ENCODE assay signal across 9 mouse cellular contexts in the genomic region with DNA sequence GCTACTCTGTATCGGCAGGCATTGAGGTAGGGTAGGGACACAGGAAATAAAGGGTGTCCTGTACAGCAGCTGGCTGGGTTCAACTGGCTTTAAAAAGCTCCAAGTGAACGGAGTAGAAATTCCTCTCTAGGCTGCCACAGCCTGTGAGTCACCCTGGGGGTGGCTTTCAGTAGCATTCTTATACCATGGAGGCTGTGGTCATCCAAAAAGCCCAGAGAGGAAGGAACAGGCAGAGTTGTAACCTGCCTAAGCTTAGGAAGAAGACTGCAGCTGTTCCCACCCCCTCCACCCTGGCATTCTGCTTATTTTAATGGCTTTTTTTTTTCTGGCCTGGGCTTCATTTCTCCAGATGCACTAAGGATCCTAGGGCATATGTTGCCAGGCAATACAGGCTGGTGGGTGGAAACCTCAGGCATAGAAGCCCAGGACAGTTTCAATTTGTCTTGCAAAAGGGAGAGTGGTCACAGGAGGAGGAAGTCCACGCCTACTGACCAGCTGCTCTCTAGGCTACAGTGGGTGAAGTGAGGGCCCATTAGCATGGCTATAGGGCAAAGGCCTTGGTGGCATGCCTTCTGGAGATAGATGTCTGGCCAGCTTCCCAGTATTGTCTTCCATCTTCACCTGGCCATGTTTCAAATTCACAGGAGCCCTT. TPM values are rescaled to one million over a fixed set of nuclear protein-coding genes. Genes with fewer than 3 reads are reported as not detected.
A peak's percentile ranks its signal among the peaks of the same experiment; 100 is the strongest.
DNase-seq lines count a peak whose midpoint lies in the region; ATAC-seq lines count a peak whose summit lies in the region.
"Had no signal": no experiment of that assay in that cellular context is flagged by ENCODE, and none has a peak within 500 bp of the region (broad histone marks: within the 10 kb centered on the region; RNA-seq: fewer than 3 reads in every experiment).

No protein-coding gene starts in this region.

- H3K36me3 ChIP-seq in lung, embryonic 16.5 days (ENCODE audit: control insufficient read depth, insufficient read depth, low read length): no peaks in the 10 kb centered on the region
- H3K36me3 ChIP-seq in midbrain, embryonic 15.5 days (replicated peaks): no peaks in the 10 kb centered on the region

- intact Hi-C loops in left cerebral cortex, postnatal 4 days (cut with DNase I): no loop called here

- 35% methylated on average over 3 of the region's 3 CpGs for WGBS in lung, embryonic 16.5 days
- 66% methylated on average over 3 of the region's 3 CpGs for WGBS in midbrain, embryonic 15.5 days

- no peak overlapping the region for H3K27ac ChIP-seq in lung, embryonic 16.5 days (ENCODE audit: low read length)
- H3K27ac ChIP-seq in midbrain, embryonic 15.5 days: no peak overlapping the region
- H3K27ac ChIP-seq: macrophage had no signal

- no peak overlapping the region for H3K9ac ChIP-seq in lung, embryonic 16.5 days (ENCODE audit: low read length)
- no peak overlapping the region for H3K9ac ChIP-seq in midbrain, embryonic 15.5 days

- no peak for DNase-seq in frontal cortex, postnatal 25 days (ENCODE audit: low spot score in 2 of 2)
- DNase-seq in lung, postnatal 14 days: no peak
- DNase-seq in cerebellum, adult 11-12 months: peak; percentile 74
- peak; percentile 65 for DNase-seq in left cerebral cortex, postnatal 4 days
- no peak for DNase-seq in heart, adult 8-10 months (ENCODE audit: low spot score)

- H3K4me3 ChIP-seq in lung, embryonic 16.5 days (ENCODE audit: low read length): no peak overlapping the region
- H3K4me3 ChIP-seq in midbrain, embryonic 15.5 days: no peak overlapping the region

- no peaks in the 10 kb centered on the region for H3K9me3 ChIP-seq in lung, embryonic 16.5 days (ENCODE audit: control insufficient read depth, low read length)
- no peaks in the 10 kb centered on the region for H3K9me3 ChIP-seq in midbrain, embryonic 15.5 days

- no peak overlapping the region for H3K4me2 ChIP-seq in lung, embryonic 16.5 days (ENCODE audit: low read depth, low read length)
- no peak overlapping the region for H3K4me2 ChIP-seq in midbrain, embryonic 15.5 days

- no peaks in the 10 kb centered on the region for H3K27me3 ChIP-seq in lung, embryonic 16.5 days (ENCODE audit: control insufficient read depth, insufficient read depth, low read depth, low read length)
- no peaks in the 10 kb centered on the region for H3K27me3 ChIP-seq in midbrain, embryonic 15.5 days (replicated peaks)

- H3K4me1 ChIP-seq in lung, embryonic 16.5 days (replicated peaks; ENCODE audit: control insufficient read depth, insufficient read depth, low read length): no peaks in the 10 kb centered on the region; the same call in 1 of the 2 replicates
- no peaks in the 10 kb centered on the region for H3K4me1 ChIP-seq in midbrain, embryonic 15.5 days

- peak; percentile 92 for ATAC-seq in frontal cortex, adult (ENCODE audit: low TSS enrichment)
- 0 out of 2 replicates have a peak, but pooled peaks have one; percentile 27 for ATAC-seq in lung, embryonic 16.5 days (ENCODE audit: low read depth)
- no peak for ATAC-seq in midbrain, embryonic 15.5 days (replicated peaks)

RNA-seq across cellular contexts. Expression of a gene that starts 57.1 kb away (rescaled TPM):
- polyA plus RNA-seq in lung, embryonic 16.5 days (2015; fragmentation: Nextera tagmentation; extraction: Ambion mirVana): 1.4 and 1.5 TPM in 2 replicates
- total RNA-seq in left cerebral cortex, postnatal 4 days (2021): 10 to 100 TPM; 10.1 to 11.8 TPM
- 0.50 and 0.61 TPM in 2 replicates for polyA plus RNA-seq in midbrain, embryonic 15.5 days (2015; fragmentation: Nextera tagmentation; extraction: Ambion mirVana)
- total RNA-seq in heart, adult 8-10 months (2022): under 1 TPM in 2 of 4 experiments, not detected in 2; 0.05 to 0.09 TPM

Comparison
In these comparisons a context has a peak if more than half of its experiments do, and no peak if none do; other contexts are left out.
1. DNase-seq: peak in cerebellum, adult 11-12 months (single experiment) and left cerebral cortex, postnatal 4 days (single experiment); none in frontal cortex, postnatal 25 days (0 of 2), lung, postnatal 14 days (single experiment) and heart, adult 8-10 months (single experiment).
2. RNA of a gene that starts 57.1 kb away (total RNA-seq): 10.1 to 11.8 TPM in left cerebral cortex, postnatal 4 days; 0.05 to 0.09 TPM in heart, adult 8-10 months; every median in the first group is over 10 times any median in the second.